ENCODE assay signal across 1 mouse cellular context in the genomic region with DNA sequence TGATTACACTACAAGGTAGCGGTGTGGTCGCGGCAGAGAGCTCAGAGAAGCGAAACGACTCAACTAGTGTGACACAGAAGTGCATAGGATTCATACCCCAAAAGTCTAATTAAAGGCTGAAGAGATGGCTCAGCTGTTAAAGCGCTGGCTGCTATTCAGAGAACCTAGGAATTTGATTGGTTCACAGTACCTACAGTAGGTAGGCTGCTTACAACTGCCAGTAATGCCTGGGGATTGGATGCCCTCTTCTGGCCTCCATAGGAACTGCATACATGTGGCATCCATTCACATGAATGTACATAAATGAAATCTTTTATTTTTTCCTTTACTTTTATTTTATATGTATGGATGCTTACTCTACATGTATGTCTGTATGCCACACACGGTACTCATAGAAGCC.
TF ChIP-seq lines count a peak whose summit lies in the region.

No protein-coding gene starts in this region.

TF ChIP-seq in CH12.LX, 34 proteins besides CTCF, POLR2A, EP300 and RAD21:
- TF ChIP-seq UBTF (IDR thresholded peaks at IDR 0.05; ENCODE audit: low read depth, low read length): no peak
- TF ChIP-seq MAFK (IDR thresholded peaks at IDR 0.05; ENCODE audit: insufficient replicate concordance, low read length): no peak
- TF ChIP-seq CHD1 (IDR thresholded peaks at IDR 0.05; ENCODE audit: low read depth, low read length): no peak
- TF ChIP-seq GABPA (IDR thresholded peaks at IDR 0.05; ENCODE audit: insufficient replicate concordance, low read depth, low read length): no peak
- no peak for TF ChIP-seq NRF1 (IDR thresholded peaks at IDR 0.05; ENCODE audit: low read depth, low read length)
- TF ChIP-seq SMC3 (IDR thresholded peaks at IDR 0.05; ENCODE audit: low read depth, low read length): peak; percentile 44
